Mouse (Mus musculus): ENCODE measurements around the gene Mta2. TPM values are rescaled to one million over a fixed set of nuclear protein-coding genes. Genes with fewer than 3 reads are reported as not detected.
A peak's percentile ranks its signal among the peaks of the same experiment; 100 is the strongest.

Gene Mta2
- polyA plus RNA-seq, 1 experiment from 2014 or later = 45.7 TPM

GRCm38 (mm10) chr19:8897865-8898495, 43.7 kb upstream of the Mta2 start, which contains the start of gene Ganab:
Ganab (plus strand) TSS chr19:8898071.
- H3K4me1 ChIP-seq (ENCODE audit: insufficient read depth) = peaks cover 41% of the 10 kb centered on the region

DNA sequence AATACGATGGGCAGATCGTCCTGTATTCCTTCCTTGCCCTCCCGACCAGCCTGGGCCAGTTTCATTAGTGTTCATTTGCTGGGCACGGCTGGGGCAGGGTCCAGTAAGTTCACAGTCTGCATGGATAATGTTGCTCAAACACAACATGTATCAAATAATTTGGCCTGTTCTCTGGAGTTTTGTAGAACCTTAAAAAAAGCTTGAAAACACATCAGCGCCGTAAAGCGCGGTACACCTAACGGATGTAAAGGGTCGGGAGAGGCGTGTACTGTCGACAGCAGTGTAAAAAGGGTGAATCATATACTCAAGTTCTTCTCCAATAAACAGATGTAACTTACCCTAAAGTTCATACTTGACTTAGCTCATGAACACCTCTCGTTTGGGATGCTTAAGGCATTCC, 43.1 kb upstream of the Mta2 start:
- ATAC-seq = no peak
- H3K4me2 ChIP-seq (ENCODE audit: low read depth, low read length) = peak overlapping the region; percentile 94
- H3K4me1 ChIP-seq (ENCODE audit: insufficient read depth) = peaks cover 40% of the 10 kb centered on the region
- no peak for DNase-seq
- WGBS (ENCODE audit: insufficient replicate concordance) = 3% methylated on average over 13 of the region's 13 CpGs
- H3K9me3 ChIP-seq (ENCODE audit: low read length) = no peaks in the 10 kb centered on the region
- peak overlapping the region; percentile 97 for H3K9ac ChIP-seq (replicated peaks)
- H3K4me3 ChIP-seq (ENCODE audit: low read depth, low read length) = peak overlapping the region; percentile 98
- no peak for TF ChIP-seq CTCF (IDR thresholded peaks at IDR 0.05; ENCODE audit: low read depth)
- no peak for TF ChIP-seq EP300 (IDR thresholded peaks at IDR 0.05; ENCODE audit: low read depth)
- H3K27me3 ChIP-seq (ENCODE audit: insufficient read depth, low read length) = no peaks in the 10 kb centered on the region
- peaks cover 17% of the 10 kb centered on the region for H3K36me3 ChIP-seq (replicated peaks; ENCODE audit: insufficient read depth, low read length)
- peak overlapping the region; percentile 97 for H3K27ac ChIP-seq (ENCODE audit: low read depth)

More at GRCm38 (mm10) chr19:8897865-8898495, 43.7 kb upstream of the Mta2 start, which contains the start of gene Ganab:
- Histone ChIP-seq H3K36me3 (replicated peaks; ENCODE audit: insufficient read depth, low read length) (peaks cover 12% of the 10 kb centered on the region), H3K9me3 (ENCODE audit: low read length) (no peaks in the 10 kb centered on the region), H3K27ac (ENCODE audit: low read depth) (peak within 1 kb of the TSS; percentile 97), H3K4me3 (ENCODE audit: low read depth, low read length) (peak within 1 kb of the TSS; percentile 98), H3K27me3 (ENCODE audit: insufficient read depth, low read length) (no peaks in the 10 kb centered on the region), H3K4me2 (ENCODE audit: low read depth, low read length) (peak within 1 kb of the TSS; percentile 94), H3K9ac (replicated peaks) (peak within 1 kb of the TSS; percentile 97)
- peak; percentile 99 for ATAC-seq
- WGBS (ENCODE audit: insufficient replicate concordance) = under 1% methylated on average over 53 of the region's 53 CpGs
- peak; percentile 98 for DNase-seq
- 0 out of 2 replicates have a peak, but pooled peaks have one; percentile 37 for TF ChIP-seq EP300 (IDR thresholded peaks at IDR 0.05; ENCODE audit: low read depth)
- TF ChIP-seq CTCF (IDR thresholded peaks at IDR 0.05; ENCODE audit: low read depth) = peak; percentile 32

GRCm38 (mm10) chr19:8899079-8899478, 42.6 kb upstream of the Mta2 start:
- Histone ChIP-seq H3K9ac (replicated peaks) (peak overlapping the region; percentile 97), H3K4me1 (ENCODE audit: insufficient read depth) (peaks cover 35% of the 10 kb centered on the region), H3K4me3 (ENCODE audit: low read depth, low read length) (peak overlapping the region; percentile 98), H3K4me2 (ENCODE audit: low read depth, low read length) (peak overlapping the region; percentile 94), H3K36me3 (replicated peaks; ENCODE audit: insufficient read depth, low read length) (peaks cover 20% of the 10 kb centered on the region), H3K9me3 (ENCODE audit: low read length) (no peaks in the 10 kb centered on the region), H3K27ac (ENCODE audit: low read depth) (no peak overlapping the region; the same call in 1 of the 2 replicates), H3K27me3 (ENCODE audit: insufficient read depth, low read length) (no peaks in the 10 kb centered on the region)
- no peak for ATAC-seq
- WGBS (ENCODE audit: insufficient replicate concordance) = 25% methylated on average over 3 of the region's 3 CpGs
- no peak for DNase-seq
- no peak for TF ChIP-seq CTCF (IDR thresholded peaks at IDR 0.05; ENCODE audit: low read depth)
- TF ChIP-seq EP300 (IDR thresholded peaks at IDR 0.05; ENCODE audit: low read depth) = no peak

- ATAC-seq = no peak
- H3K4me1 ChIP-seq (ENCODE audit: insufficient read depth) = peaks cover 20% of the 10 kb centered on the region
- H3K36me3 ChIP-seq (replicated peaks; ENCODE audit: insufficient read depth, low read length) = peaks cover 54% of the 10 kb centered on the region
Measured at GRCm38 (mm10) chr19:8903412-8903811, 38.3 kb upstream of the Mta2 start.

GRCm38 (mm10) chr19:8908531-8908930, 33.1 kb upstream of the Mta2 start:
- no peak overlapping the region for H3K4me3 ChIP-seq (ENCODE audit: low read depth, low read length)
- ATAC-seq (no peak), DNase-seq (no peak)
- H3K9ac ChIP-seq (replicated peaks) = no peak overlapping the region
- H3K36me3 ChIP-seq (replicated peaks; ENCODE audit: insufficient read depth, low read length) = peaks cover 94% of the 10 kb centered on the region
- H3K4me2 ChIP-seq (ENCODE audit: low read depth, low read length) = no peak overlapping the region
- TF ChIP-seq CTCF (IDR thresholded peaks at IDR 0.05; ENCODE audit: low read depth) (no peak), EP300 (IDR thresholded peaks at IDR 0.05; ENCODE audit: low read depth) (no peak)
- H3K9me3 ChIP-seq (ENCODE audit: low read length) = no peaks in the 10 kb centered on the region
- no peak overlapping the region for H3K27ac ChIP-seq (ENCODE audit: low read depth)
- no peaks in the 10 kb centered on the region for H3K4me1 ChIP-seq (ENCODE audit: insufficient read depth)
- H3K27me3 ChIP-seq (ENCODE audit: insufficient read depth, low read length) = no peaks in the 10 kb centered on the region
- WGBS (ENCODE audit: insufficient replicate concordance) = 89% methylated on average over 6 of the region's 6 CpGs

More at GRCm38 (mm10) chr19:8903412-8903811, 38.3 kb upstream of the Mta2 start:
- Histone ChIP-seq H3K9me3 (ENCODE audit: low read length) (no peaks in the 10 kb centered on the region), H3K27me3 (ENCODE audit: insufficient read depth, low read length) (no peaks in the 10 kb centered on the region), H3K4me3 (ENCODE audit: low read depth, low read length) (no peak overlapping the region), H3K4me2 (ENCODE audit: low read depth, low read length) (no peak overlapping the region), H3K9ac (replicated peaks) (no peak overlapping the region), H3K27ac (ENCODE audit: low read depth) (no peak overlapping the region)
- TF ChIP-seq CTCF (IDR thresholded peaks at IDR 0.05; ENCODE audit: low read depth) (no peak), EP300 (IDR thresholded peaks at IDR 0.05; ENCODE audit: low read depth) (no peak)
- WGBS (ENCODE audit: insufficient replicate concordance) = 90% methylated on average over 5 of the region's 5 CpGs
- DNase-seq = no peak

DNA sequence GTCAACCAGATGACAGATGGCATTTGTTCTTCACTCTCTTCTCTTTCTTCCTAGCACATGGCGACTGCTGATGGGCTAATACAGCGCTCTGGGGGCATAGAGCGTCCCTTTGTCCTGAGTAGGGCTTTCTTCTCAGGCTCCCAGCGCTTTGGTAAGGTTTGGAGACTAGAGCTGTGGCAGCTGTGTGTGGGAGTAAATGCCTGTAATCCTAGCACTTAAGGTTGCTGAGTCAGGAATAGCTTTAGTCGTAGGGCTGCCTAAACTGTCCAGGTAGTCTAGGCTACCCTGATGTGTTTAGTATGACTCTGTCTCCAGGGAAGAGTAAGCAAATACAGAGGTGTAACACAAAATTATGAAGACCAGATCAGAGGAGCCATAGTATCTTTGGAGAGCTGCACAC, 29.9 kb upstream of the Mta2 start:
- H3K4me3 ChIP-seq (ENCODE audit: low read depth, low read length) = no peak overlapping the region
- 92% methylated on average over 5 of the region's 5 CpGs for WGBS (ENCODE audit: insufficient replicate concordance)
- H3K36me3 ChIP-seq (replicated peaks; ENCODE audit: insufficient read depth, low read length) = peaks cover 95% of the 10 kb centered on the region

More for the DNA sequence above, 29.9 kb upstream of the Mta2 start:
- TF ChIP-seq CTCF (IDR thresholded peaks at IDR 0.05; ENCODE audit: low read depth) (no peak), EP300 (IDR thresholded peaks at IDR 0.05; ENCODE audit: low read depth) (no peak)
- Histone ChIP-seq H3K27me3 (ENCODE audit: insufficient read depth, low read length) (no peaks in the 10 kb centered on the region), H3K4me2 (ENCODE audit: low read depth, low read length) (no peak overlapping the region), H3K27ac (ENCODE audit: low read depth) (no peak overlapping the region), H3K9me3 (ENCODE audit: low read length) (no peaks in the 10 kb centered on the region), H3K4me1 (ENCODE audit: insufficient read depth) (no peaks in the 10 kb centered on the region), H3K9ac (replicated peaks) (no peak overlapping the region)
- DNase-seq (no peak), ATAC-seq (no peak)

Measured in liver, postnatal 0 days (tissue).